12 mouse cellular contexts compared by ENCODE assay signal in genomic region chr11:97822840-97823603, GRCm38 (mm10). TPM values are rescaled to one million over a fixed set of nuclear protein-coding genes. Genes with fewer than 3 reads are reported as not detected.
A peak's percentile ranks its signal among the peaks of the same experiment; 100 is the strongest.
DNase-seq lines count a peak whose midpoint lies in the region; ATAC-seq and TF ChIP-seq lines count a peak whose summit lies in the region.
"Had no signal": no experiment of that assay in that cellular context is flagged by ENCODE, and none has a peak within 500 bp of the region (broad histone marks: within the 10 kb centered on the region; RNA-seq: fewer than 3 reads in every experiment).

No protein-coding gene starts in this region.

- intact Hi-C loops in heart, adult 2 months (cut with DNase I), result no loop called here
- intact Hi-C loops in heart, postnatal 36 days (cut with DNase I), result loop anchor here (2.0 kb wide), 1 partner anchor 22 kb away; no protein-coding TSS in a partner anchor

- TF ChIP-seq EP300 in heart, adult 2 months (IDR thresholded peaks at IDR 0.05; ENCODE audit: insufficient read depth, low read depth, low read length), result 0 out of 2 replicates have a peak, but pooled peaks have one; percentile 34
- TF ChIP-seq EP300 in heart, postnatal 0 days (IDR thresholded peaks at IDR 0.05; ENCODE audit: low read depth), result no peak

- 45% methylated on average over 20 of the region's 20 CpGs for WGBS in heart, adult 2 months
- 92% methylated on average over 20 of the region's 20 CpGs for WGBS in spleen, adult 2 months
- whole genome bisulfite sequencing in heart, postnatal 0 days, result 66% methylated on average over 20 of the region's 20 CpGs
- 80% methylated on average over 20 of the region's 20 CpGs for WGBS in intestine, embryonic 15.5 days

- H3K9me3 ChIP-seq in heart, postnatal 0 days (replicated peaks; ENCODE audit: control insufficient read depth, low read length), result no peaks in the 10 kb centered on the region
- no peaks in the 10 kb centered on the region for H3K9me3 ChIP-seq in intestine, embryonic 15.5 days
- H3K9me3 ChIP-seq: neural tube, embryonic 13.5 days had no signal

- no peaks in the 10 kb centered on the region; the same call in 1 of the 2 replicates for H3K79me2 ChIP-seq in heart, adult 2 months (replicated peaks; ENCODE audit: control insufficient read depth, insufficient read depth, low read length)

- no peak overlapping the region for H3K4me2 ChIP-seq in heart, postnatal 0 days (ENCODE audit: low read depth, low read length)
- no peak overlapping the region for H3K4me2 ChIP-seq in intestine, embryonic 15.5 days (replicated peaks)
- H3K4me2 ChIP-seq: neural tube, embryonic 13.5 days had no signal

- H3K27ac ChIP-seq in heart, adult 2 months, result peak overlapping the region; percentile 61
- peak overlapping the region; percentile 59; the same call in 1 of the 2 replicates for H3K27ac ChIP-seq in spleen, adult 2 months (ENCODE audit: insufficient read depth, low read length)
- H3K27ac ChIP-seq in heart, postnatal 0 days (ENCODE audit: low read depth), result peak overlapping the region; percentile 48; the same call in 1 of the 2 replicates
- no peak overlapping the region for H3K27ac ChIP-seq in intestine, embryonic 15.5 days
- H3K27ac ChIP-seq: neural tube, embryonic 13.5 days had no signal

- H3K36me3 ChIP-seq in heart, adult 2 months (ENCODE audit: control insufficient read depth, insufficient read depth, low read length), result peaks cover 19% of the 10 kb centered on the region
- peaks cover 11% of the 10 kb centered on the region for H3K36me3 ChIP-seq in spleen, adult 2 months (ENCODE audit: control insufficient read depth, insufficient read depth, low read length)
- peaks cover 45% of the 10 kb centered on the region for H3K36me3 ChIP-seq in heart, postnatal 0 days (replicated peaks; ENCODE audit: control insufficient read depth, insufficient read depth, low read length)
- H3K36me3 ChIP-seq in intestine, embryonic 15.5 days, result peaks cover 41% of the 10 kb centered on the region

- H3K27me3 ChIP-seq in heart, adult 2 months (ENCODE audit: control insufficient read depth, insufficient read depth, low read length), result no peaks in the 10 kb centered on the region
- no peaks in the 10 kb centered on the region for H3K27me3 ChIP-seq in spleen, adult 2 months (ENCODE audit: control insufficient read depth, insufficient read depth, low read length)
- H3K27me3 ChIP-seq in heart, postnatal 0 days (ENCODE audit: control insufficient read depth, insufficient read depth, low read length), result no peaks in the 10 kb centered on the region
- no peaks in the 10 kb centered on the region for H3K27me3 ChIP-seq in intestine, embryonic 15.5 days (replicated peaks)
- H3K27me3 ChIP-seq: neural tube, embryonic 13.5 days had no signal

- H3K4me1 ChIP-seq in heart, adult 2 months (ENCODE audit: control insufficient read depth, insufficient read depth, low read length), result peaks cover 42% of the 10 kb centered on the region
- peaks cover 32% of the 10 kb centered on the region for H3K4me1 ChIP-seq in spleen, adult 2 months (ENCODE audit: control insufficient read depth, insufficient read depth, insufficient read length)
- peaks cover 29% of the 10 kb centered on the region for H3K4me1 ChIP-seq in heart, postnatal 0 days (ENCODE audit: control insufficient read depth, insufficient read depth)
- H3K4me1 ChIP-seq in intestine, embryonic 15.5 days (replicated peaks), result peaks cover 45% of the 10 kb centered on the region

- TF ChIP-seq CTCF in heart, adult 2 months (IDR thresholded peaks at IDR 0.05), result no peak
- no peak for TF ChIP-seq CTCF in spleen, adult 2 months (IDR thresholded peaks at IDR 0.05; ENCODE audit: extremely low read depth, insufficient read depth, insufficient read length, insufficient replicate concordance)
- no peak for TF ChIP-seq CTCF in heart, postnatal 0 days (IDR thresholded peaks at IDR 0.05; ENCODE audit: low read depth)

- H3K9ac ChIP-seq in heart, adult 2 months (ENCODE audit: low read depth, low read length), result peak overlapping the region; percentile 16; the same call in 1 of the 2 replicates
- no peak overlapping the region for H3K9ac ChIP-seq in heart, postnatal 0 days (replicated peaks; ENCODE audit: low read depth, low read length)
- H3K9ac ChIP-seq in intestine, embryonic 15.5 days, result no peak overlapping the region
- H3K9ac ChIP-seq: neural tube, embryonic 13.5 days had no signal

- ATAC-seq in heart, postnatal 0 days (ENCODE audit: insufficient read depth, low read depth), result no peak; the same call in 1 of the 2 replicates
- no peak for ATAC-seq in frontal cortex, adult (ENCODE audit: low TSS enrichment)
- no peak for ATAC-seq in intestine, embryonic 15.5 days
- ATAC-seq: intestine, postnatal 0 days had no signal

- H3K4me3 ChIP-seq in heart, adult 2 months, result no peak overlapping the region
- no peak overlapping the region for H3K4me3 ChIP-seq in spleen, adult 2 months (ENCODE audit: extremely low read depth, insufficient read depth, insufficient read length)
- no peak overlapping the region for H3K4me3 ChIP-seq in heart, postnatal 0 days (ENCODE audit: low read depth, low read length)
- H3K4me3 ChIP-seq in intestine, embryonic 15.5 days (replicated peaks), result no peak overlapping the region
- H3K4me3 ChIP-seq: neural tube, embryonic 13.5 days had no signal

- TF ChIP-seq POLR2A in heart, adult 2 months (IDR thresholded peaks at IDR 0.05; ENCODE audit: insufficient read depth, low read depth, low read length), result peak; percentile 16; the same call in 1 of the 2 replicates
- no peak for TF ChIP-seq POLR2A in spleen, adult 2 months (IDR thresholded peaks at IDR 0.05; ENCODE audit: low read depth, low read length)

- DNase-seq in heart, adult 2 months, result peak; percentile 56 to 61
- no peak for DNase-seq in heart, postnatal 36 days
- DNase-seq in spleen, adult 2 months (ENCODE audit: low read depth in 1 of 2, low spot score in 2 of 2), result no peak
- no peak for DNase-seq in spleen, postnatal 36 days (ENCODE audit: low spot score in 2 of 2)
- DNase-seq in heart, postnatal 0 days (ENCODE audit: low spot score), result no peak
- no peak for DNase-seq in left cerebral cortex, adult 18-20 months (ENCODE audit: low spot score in 2 of 2)
- DNase-seq: lung, postnatal 14 days had no signal

RNA-seq across cellular contexts. Expression of gene B230217C12Rik, which starts 17.6 kb away (rescaled TPM):
- 1 to 10 TPM in 1 of 2 experiments, under 1 TPM in 1; 0.64 to 1.6 TPM for total RNA-seq in heart, adult 2 months (2021)
- polyA plus RNA-seq in heart, adult 2 months (2012; rRNA removed), result 2.3 and 2.7 TPM in 2 replicates
- total RNA-seq in heart, postnatal 36 days (2021), result 1 to 10 TPM in 1 of 2 experiments, under 1 TPM in 1; 1.00 to 1.4 TPM
- 1.8 and 3.1 TPM in 2 replicates for polyA plus RNA-seq in spleen, adult 2 months (2012; rRNA removed)
- total RNA-seq in heart, postnatal 0 days (2014; rRNA removed; ENCODE audit: low replicate concordance), result 0.23 and 1.4 TPM in 2 replicates
- polyA plus RNA-seq in heart, postnatal 0 days (2015; fragmentation: Nextera tagmentation; extraction: Ambion mirVana), result 0.97 and 1.6 TPM in 2 replicates
- polyA plus RNA-seq in intestine, embryonic 15.5 days (2015; fragmentation: Nextera tagmentation; extraction: Ambion mirVana), result 5.2 and 5.3 TPM in 2 replicates
- 10 to 100 TPM; 73.9 to 75.8 TPM for total RNA-seq in left cerebral cortex, adult 18-20 months (2021)

RNA-seq across cellular contexts. Expression of gene Lasp1, which starts 24.2 kb away (rescaled TPM):
- total RNA-seq in heart, adult 2 months (2021), result 10 to 100 TPM; 28.2 to 31.6 TPM
- polyA plus RNA-seq in heart, adult 2 months (2012; rRNA removed), result 31.1 and 38.5 TPM in 2 replicates
- 10 to 100 TPM; 37.7 to 40.7 TPM for total RNA-seq in heart, postnatal 36 days (2021)
- 69.4 and 75.2 TPM in 2 replicates for polyA plus RNA-seq in spleen, adult 2 months (2012; rRNA removed)
- total RNA-seq in heart, postnatal 0 days (2014; rRNA removed; ENCODE audit: low replicate concordance), result 34.2 and 45.7 TPM in 2 replicates
- polyA plus RNA-seq in heart, postnatal 0 days (2015; fragmentation: Nextera tagmentation; extraction: Ambion mirVana), result 26.5 and 27.8 TPM in 2 replicates
- 123 and 126 TPM in 2 replicates for polyA plus RNA-seq in intestine, embryonic 15.5 days (2015; fragmentation: Nextera tagmentation; extraction: Ambion mirVana)
- total RNA-seq in left cerebral cortex, adult 18-20 months (2021), result 100 to 1,000 TPM; 165 to 168 TPM

RNA-seq across cellular contexts. Expression of gene Rpl23, which starts 40.8 kb away (rescaled TPM):
- 100 to 1,000 TPM; 509 to 574 TPM for total RNA-seq in heart, adult 2 months (2021)
- polyA plus RNA-seq in heart, adult 2 months (2012; rRNA removed), result 103 and 140 TPM in 2 replicates
- total RNA-seq in heart, postnatal 36 days (2021), result 100 to 1,000 TPM; 522 TPM
- 96.9 and 98.1 TPM in 2 replicates for polyA plus RNA-seq in spleen, adult 2 months (2012; rRNA removed)
- total RNA-seq in heart, postnatal 0 days (2014; rRNA removed; ENCODE audit: low replicate concordance), result 192 and 208 TPM in 2 replicates
- 394 and 409 TPM in 2 replicates for polyA plus RNA-seq in heart, postnatal 0 days (2015; fragmentation: Nextera tagmentation; extraction: Ambion mirVana)
- polyA plus RNA-seq in intestine, embryonic 15.5 days (2015; fragmentation: Nextera tagmentation; extraction: Ambion mirVana), result 530 and 606 TPM in 2 replicates
- 100 to 1,000 TPM; 351 to 356 TPM for total RNA-seq in left cerebral cortex, adult 18-20 months (2021)

RNA-seq across cellular contexts. Expression of gene 1700001P01Rik, which starts 47.3 kb away (rescaled TPM):
- not detected for total RNA-seq in heart, adult 2 months (2021)
- polyA plus RNA-seq in heart, adult 2 months (2012; rRNA removed), result 0.20 TPM in 1 of 2 replicates, not detected in the other
- total RNA-seq in heart, postnatal 36 days (2021), result not detected
- not detected in 2 replicates for polyA plus RNA-seq in spleen, adult 2 months (2012; rRNA removed)
- not detected in 2 replicates for total RNA-seq in heart, postnatal 0 days (2014; rRNA removed; ENCODE audit: low replicate concordance)
- polyA plus RNA-seq in heart, postnatal 0 days (2015; fragmentation: Nextera tagmentation; extraction: Ambion mirVana), result not detected in 2 replicates
- 0.24 TPM in 1 of 2 replicates, not detected in the other for polyA plus RNA-seq in intestine, embryonic 15.5 days (2015; fragmentation: Nextera tagmentation; extraction: Ambion mirVana)
- total RNA-seq in left cerebral cortex, adult 18-20 months (2021), result 1 to 10 TPM in 1 of 2 experiments, under 1 TPM in 1; 0.98 to 1.1 TPM
- polyA plus RNA-seq: embryonic facial prominence, embryonic 14.5 days; intestine, postnatal 0 days had no signal

RNA-seq across cellular contexts. Expression of gene Cwc25, which starts 56.7 kb away (rescaled TPM):
- 1 to 10 TPM; 7.6 to 7.9 TPM for total RNA-seq in heart, adult 2 months (2021)
- 6.0 and 8.7 TPM in 2 replicates for polyA plus RNA-seq in heart, adult 2 months (2012; rRNA removed)
- total RNA-seq in heart, postnatal 36 days (2021), result 1 to 10 TPM; 7.5 to 7.9 TPM
- 6.7 TPM in 2 replicates for polyA plus RNA-seq in spleen, adult 2 months (2012; rRNA removed)
- total RNA-seq in heart, postnatal 0 days (2014; rRNA removed; ENCODE audit: low replicate concordance), result 3.2 and 3.5 TPM in 2 replicates
- polyA plus RNA-seq in heart, postnatal 0 days (2015; fragmentation: Nextera tagmentation; extraction: Ambion mirVana), result 7.7 and 8.2 TPM in 2 replicates
- polyA plus RNA-seq in intestine, embryonic 15.5 days (2015; fragmentation: Nextera tagmentation; extraction: Ambion mirVana), result 13.3 and 13.4 TPM in 2 replicates
- 10 to 100 TPM; 18.7 to 19.9 TPM for total RNA-seq in left cerebral cortex, adult 18-20 months (2021)

Comparison
In these comparisons a context has a peak if more than half of its experiments do, and no peak if none do; other contexts are left out.
1. DNase-seq: peak in heart, adult 2 months (2 of 2); none in heart, postnatal 36 days (0 of 2), spleen, adult 2 months (0 of 2), spleen, postnatal 36 days (0 of 2), heart, postnatal 0 days (single experiment) and left cerebral cortex, adult 18-20 months (0 of 2).
2. RNA of gene B230217C12Rik, which starts 17.6 kb away (total RNA-seq): 73.9 to 75.8 TPM in left cerebral cortex, adult 18-20 months; 0.64 to 1.6 TPM in heart, adult 2 months, 1.00 to 1.4 TPM in heart, postnatal 36 days and 0.23 to 1.4 TPM in heart, postnatal 0 days; every median in the first group is over 10 times any median in the second.